Mouse (Mus musculus) heart, adult 18-20 months (tissue): Measurements from ENCODE around the gene Cdkal1. TPM values are rescaled to one million over a fixed set of nuclear protein-coding genes. Genes with fewer than 3 reads are reported as not detected.

Experiments used
- DNase-seq, 2 experiments: peaks; one replicate each; pipeline ENCODE4 v3.0.0; 2021 to 2022; ENCODE audit warnings: mixed read lengths in 1 of 2
- total RNA-seq, 2 experiments: library from RNA; stranded (reverse); gene quantifications; 2 replicates each; pipeline ENCODE4 v1.2.3; 2021

Cdkal1 gene
- total RNA-seq, 2 experiments from 2014 or later: 25.8 to 32.5 TPM

DNA sequence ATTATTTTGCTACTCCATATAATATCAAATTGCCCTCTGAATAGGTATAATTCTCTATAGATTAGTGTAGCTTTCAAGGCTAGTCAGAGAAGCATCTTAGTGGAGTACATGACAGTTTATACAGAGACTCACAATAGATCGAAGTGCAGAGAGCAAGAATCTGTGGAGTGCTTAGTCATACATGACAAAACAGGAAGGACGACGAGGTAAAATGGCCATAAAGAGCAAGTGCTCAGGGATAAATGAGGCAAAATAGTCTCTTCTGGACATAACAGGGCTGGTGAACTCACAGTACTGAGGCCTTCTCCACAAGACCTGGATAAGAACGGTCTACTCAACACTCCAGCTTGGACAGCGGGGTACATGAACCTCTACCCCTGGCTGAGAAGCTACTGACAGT, 155.6 kb downstream of the Cdkal1 start:
- DNase-seq: no peak

DNA sequence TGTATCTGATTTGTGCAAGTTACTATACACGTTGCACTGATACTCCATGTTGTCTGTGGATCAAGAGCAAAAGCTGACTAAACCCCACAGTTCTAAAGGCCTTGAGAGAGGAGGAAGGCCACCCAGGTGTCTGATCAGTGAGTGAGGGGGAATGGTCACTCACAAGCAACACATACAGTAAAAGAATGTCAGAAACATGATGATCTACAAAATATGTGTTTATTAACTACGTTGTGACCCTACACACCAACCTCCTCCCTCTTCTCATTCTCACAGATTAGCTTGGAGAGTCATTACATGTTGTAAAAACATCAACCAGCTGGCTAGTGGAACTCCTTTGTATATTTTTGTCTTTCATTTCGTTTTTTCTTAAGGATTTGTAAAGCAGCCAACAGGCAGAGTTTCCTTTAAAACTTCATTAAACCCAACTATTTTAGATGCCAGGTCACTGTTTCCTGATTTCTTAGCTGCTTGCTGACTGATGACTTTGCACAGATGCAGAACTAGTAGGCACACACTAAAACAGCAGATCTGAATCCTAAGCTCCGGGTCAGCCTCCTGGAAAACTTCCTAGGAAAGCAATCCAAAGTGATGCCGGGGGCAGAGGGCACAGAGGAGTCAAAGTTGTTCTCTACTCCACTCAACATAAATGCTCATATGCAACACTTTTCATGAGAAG, 157.0 kb downstream of the Cdkal1 start:
- no peak for DNase-seq

DNA sequence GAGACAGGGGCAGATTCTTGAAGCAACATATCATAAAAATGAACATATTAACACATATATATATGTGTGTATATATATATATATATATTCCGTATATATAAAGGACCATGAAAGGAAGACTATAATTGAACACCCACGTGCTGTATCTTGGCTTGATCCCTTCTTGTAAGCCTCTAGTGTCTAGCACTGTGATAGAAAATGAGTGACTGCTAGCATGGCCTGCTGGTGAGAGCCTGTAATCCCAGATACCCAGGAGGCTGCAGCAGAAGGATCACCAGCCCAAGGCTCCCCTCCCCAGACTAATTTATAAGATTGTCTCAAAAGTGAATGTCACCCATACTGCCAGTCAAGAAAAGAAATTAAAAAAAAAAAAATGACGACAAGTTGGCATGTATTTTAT, 158.2 kb downstream of the Cdkal1 start:
- no peak for DNase-seq

DNA sequence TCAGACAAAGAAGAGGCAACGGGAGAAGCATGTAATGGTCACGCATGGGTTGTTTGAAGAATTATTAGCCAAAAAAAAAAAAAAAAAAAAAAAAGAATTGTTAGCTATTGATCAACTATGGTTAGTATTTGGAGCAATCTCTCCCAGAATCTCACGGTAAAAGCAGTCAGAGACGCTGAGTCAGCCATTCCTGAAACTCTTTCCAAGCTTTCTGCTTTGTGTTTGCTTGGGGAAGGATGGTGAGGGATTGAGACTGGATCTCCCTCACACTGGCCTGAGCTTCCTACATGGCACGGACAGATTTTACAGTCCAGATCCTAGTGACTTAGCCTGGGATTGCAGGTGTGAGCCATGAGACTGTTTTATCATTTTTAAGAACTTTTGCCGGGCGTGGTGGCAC, 164.7 kb downstream of the Cdkal1 start:
- no peak for DNase-seq

DNA sequence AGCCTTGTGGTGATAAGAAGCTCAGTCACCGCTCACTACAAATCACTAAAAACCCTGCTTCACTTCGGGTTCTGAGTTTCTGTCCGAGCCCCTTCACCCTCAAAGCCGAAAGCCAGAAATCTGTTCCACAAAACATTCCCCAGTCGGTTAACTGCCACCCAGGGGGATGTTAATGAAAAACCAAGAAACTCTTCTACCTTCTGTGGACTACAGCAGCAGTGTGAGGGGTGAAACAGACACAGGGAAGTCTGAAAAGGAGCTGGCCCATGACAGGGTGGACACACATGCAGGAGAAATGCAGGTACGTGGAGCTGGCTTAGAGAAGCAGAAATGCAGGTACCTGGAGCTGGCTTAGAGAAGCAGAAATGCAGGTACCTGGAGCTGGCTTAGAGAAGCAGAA, 166.6 kb downstream of the Cdkal1 start:
- DNase-seq: no peak

DNA sequence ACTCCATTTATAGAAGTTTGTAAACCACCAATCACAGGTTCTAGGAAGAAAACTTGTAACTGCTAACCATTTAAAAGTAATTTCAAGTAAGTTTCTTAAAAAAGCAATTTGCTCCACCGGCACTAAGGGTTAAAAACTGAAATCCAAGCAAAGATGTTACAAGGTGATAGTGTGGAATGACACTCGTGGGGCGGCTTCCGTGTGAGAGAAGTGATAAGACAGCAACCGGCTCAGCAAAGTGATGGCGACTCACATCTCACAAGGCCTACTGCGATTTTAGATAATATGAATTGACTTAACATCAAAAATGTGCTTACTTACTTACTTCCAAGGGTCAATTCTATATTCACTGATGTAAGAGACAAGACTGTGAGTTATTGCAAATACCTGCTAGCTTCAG, 167.6 kb downstream of the Cdkal1 start:
- no peak for DNase-seq

DNA sequence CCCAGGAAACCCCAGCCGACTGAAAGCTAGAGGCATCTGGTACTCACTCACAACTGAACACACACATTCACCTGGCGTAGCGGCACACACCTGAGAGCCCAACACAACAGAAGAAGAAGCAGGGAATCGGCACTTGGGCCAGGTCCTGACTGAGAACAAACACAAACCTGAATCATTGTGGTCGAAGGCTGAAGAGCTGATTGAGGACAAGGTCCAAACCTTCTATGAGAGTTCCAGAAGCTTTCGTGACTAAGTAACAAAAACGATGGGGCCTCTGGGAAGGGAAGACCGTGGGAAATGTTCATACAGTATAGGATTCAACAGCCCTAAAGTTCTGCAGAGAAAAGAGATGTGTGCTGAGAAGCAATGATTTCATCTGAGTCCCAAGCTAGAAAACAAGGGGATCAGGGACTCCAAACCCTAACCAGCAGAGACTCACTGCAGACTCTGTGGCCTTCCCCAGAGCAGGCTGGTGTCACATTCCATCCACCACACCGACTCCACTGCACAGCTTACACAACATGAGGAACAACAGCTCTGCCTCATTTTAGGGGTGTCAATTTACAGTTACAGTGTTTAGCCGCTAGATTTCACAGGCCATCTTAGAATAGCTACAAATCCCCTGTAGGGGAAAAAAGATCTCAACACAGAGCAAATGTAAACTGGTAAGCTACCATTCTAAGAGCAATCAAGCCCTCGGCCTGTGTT, 175.8 kb downstream of the Cdkal1 start:
- no peak for DNase-seq

DNA sequence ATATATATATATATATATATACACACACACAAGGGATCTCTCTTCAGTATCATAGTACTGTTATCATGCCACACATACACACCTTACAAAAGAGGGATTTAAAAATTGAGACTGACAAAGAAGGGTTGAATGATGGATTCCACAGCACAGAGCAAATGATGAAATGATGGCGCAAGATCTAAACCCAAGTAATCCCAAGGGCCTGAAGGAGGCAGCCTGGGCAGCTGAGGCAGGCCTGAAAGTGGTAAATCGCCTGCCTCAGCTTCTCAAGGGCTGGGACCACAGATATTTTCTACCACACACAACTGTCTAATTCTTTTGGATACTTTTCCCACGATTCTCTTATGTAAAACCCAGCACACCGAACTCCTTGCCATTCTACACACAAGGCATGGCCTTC, 177.9 kb downstream of the Cdkal1 start:
- DNase-seq: no peak

DNA sequence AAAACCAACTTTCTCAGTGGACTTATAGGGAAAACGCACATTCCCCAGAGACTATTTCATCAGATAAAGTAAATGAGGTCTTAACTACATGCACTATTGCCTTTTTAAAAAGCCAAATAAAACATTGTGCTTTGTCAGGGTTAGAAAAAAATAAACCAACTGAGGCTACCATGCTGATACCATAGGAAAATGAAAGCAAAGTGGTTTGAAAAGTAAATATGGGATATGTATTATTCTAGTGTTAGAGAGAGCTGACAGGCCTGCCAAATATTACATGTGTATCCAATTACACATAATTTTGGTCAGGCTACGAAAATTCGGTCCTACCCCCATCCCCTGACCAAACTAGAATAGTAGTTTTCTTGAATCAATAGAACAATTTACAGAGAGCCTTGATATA, 184.8 kb downstream of the Cdkal1 start:
- no peak for DNase-seq

DNA sequence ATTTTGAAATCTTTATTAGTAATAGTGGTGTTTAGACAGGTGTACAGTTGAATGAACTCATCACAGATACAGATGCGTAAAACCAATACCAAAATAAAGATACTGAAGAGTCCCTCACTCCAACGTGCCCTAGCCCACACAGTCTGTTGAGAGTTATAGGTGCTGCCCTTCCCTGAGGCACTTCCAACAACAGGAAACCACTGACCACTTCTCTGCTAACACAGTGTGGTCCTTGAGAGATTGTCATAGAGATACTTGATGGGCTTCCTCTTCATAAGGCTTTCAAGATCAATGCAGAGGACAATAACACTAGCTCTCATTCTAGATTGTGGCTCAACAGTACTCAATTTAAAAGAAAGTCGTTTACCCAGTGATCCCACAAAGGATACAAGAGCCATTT, 191.6 kb downstream of the Cdkal1 start:
- no peak for DNase-seq

DNA sequence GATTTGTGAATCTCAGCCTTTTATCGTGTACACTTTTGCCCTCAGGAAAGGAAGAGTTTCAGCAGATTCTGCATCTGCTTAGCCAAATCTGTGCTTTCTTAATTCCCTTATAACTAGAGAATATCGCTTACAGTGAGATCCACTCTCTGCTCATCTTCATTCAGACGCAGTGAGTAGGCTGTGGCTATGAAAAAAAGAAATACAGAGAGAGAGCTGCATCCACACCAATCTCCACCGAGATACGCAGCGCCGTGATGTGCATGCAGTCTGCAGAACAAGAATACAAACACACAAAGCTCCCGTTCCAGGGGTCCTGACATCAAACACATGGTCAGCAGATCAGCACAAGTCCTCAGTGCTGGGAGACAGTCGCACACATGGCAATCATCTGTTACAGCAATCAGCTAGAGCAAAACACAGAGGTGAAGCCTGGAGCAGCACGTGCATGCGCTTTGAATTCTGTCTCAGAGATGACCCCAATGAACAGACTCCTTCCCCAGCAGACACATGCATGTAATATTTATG, 199.6 kb downstream of the Cdkal1 start:
- no peak for DNase-seq

DNA sequence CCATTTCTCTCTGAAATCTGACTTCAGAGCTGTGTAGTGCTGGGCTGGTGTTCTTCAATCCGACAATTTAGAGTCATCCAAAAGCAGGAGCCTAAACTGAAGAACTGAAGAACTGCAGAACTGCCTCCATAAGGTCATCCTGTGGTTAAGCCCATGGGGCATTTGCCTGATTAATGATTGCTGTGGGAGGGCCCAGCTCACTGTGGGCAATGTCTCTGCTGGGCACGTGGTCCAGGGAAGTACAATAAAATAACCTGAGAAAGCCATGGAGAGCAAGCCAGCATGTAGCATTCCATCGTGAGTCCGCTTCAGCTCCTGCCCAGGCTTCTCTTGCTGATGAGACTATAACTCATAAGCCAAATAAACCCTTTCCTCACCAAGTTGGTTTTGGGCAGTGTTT, 202.1 kb downstream of the Cdkal1 start:
- no peak for DNase-seq

DNA sequence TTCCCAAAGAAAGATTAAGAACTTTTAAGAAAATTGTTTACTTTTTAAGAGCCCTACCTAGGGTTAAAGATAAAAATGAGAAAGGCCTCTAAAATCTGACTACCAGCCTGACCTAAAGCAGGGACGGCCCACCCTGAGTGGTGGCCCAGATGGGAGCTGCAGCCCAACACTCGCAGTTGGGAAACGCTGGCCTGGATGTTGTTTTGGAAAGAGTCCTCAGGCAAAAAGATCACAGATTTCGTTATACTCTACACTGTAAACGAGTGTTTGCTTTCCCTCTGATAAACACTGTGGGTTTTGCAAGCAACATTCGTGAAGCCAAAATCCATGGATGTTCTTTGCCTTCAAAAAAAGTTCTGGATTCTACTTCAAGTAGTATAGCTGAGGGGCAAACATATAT, 202.7 kb downstream of the Cdkal1 start:
- peak in 1 of 2 experiments; percentile 27 for DNase-seq

DNA sequence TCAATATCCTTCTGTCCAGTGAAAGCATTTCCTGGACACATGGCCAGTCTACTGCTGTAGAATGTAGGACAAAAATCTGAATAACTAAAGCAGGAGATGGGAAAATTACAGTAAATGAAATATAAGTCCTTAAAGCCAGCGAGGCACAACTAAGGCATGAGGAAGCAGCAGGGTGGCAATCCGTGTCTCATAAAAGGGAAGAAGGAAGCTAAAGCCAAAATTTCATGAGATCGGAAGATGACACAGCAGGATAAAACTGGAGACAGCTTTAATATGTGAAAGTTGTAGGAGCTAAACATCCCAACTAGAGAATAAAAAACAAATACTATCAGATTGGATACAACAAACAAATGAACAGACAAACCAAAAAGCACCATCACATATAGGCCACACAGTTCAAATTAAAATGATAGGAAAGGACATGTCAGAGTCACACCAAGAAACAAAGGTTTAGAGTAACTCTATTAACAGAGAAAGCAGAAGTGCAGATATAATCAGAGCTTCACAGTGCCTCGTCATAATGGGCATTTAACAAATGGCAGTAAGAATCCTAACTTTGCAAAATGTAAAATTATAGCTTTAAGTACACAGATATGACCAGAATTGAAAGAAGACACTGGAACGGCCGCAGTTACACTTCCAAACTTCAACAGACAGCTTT, 204.8 kb downstream of the Cdkal1 start:
- no peak for DNase-seq

DNA sequence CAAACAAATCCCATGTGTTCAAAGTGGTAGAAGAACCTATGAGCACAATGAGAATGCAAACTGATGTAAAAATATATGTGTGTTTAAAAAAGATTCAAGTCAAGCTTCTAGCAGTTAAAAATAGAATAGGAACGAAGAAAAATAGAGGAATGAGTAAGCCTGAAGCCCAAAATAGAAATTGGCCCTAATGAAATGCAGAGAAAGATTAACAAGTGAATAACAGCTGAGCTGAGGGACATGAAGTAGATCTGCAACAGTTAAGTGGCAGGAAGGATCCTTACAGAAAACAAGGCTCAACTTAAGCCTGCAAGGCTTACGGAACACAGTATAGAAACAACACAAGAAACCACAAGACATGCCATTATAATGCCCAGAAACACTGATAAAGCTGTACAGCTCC, 205.9 kb downstream of the Cdkal1 start:
- DNase-seq: no peak

DNA sequence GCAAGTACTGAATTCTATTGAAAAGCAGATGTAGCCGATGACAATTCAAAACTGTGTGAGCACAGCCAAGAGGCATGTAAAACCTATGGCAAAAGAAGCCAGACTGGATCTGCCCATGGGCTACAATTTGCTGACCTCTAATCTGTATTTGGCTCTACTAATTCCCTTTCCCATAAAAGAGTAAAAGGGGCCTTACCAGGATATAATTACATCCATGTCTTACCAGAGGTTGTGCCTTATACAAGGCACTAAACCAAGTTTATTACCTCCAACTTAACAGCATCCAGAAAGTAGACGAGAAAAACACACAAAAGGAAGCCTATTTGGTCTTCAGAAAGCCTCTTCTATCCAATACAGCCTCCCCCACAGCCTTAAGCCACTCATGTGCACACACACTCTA, 213.2 kb downstream of the Cdkal1 start:
- no peak for DNase-seq

DNA sequence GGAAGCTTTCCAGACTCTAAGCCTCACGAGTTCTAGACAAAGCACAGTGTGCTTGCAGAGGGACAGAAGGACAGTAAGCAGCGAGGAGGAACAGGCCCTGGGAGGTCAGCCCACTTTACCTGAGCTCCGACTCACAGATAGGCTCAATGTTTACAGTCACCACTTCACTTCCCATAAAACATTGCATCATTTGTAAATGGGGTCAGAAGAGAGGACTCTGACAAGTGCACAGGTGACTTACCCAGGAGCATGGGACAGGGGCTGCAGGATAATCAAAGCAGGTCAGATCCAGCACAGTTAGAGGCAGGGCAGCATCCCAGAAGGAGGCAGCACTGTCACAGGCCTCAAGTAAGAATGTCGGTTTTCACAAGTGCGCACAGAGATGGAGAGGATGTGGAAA, 214.3 kb downstream of the Cdkal1 start:
- DNase-seq: no peak

DNA sequence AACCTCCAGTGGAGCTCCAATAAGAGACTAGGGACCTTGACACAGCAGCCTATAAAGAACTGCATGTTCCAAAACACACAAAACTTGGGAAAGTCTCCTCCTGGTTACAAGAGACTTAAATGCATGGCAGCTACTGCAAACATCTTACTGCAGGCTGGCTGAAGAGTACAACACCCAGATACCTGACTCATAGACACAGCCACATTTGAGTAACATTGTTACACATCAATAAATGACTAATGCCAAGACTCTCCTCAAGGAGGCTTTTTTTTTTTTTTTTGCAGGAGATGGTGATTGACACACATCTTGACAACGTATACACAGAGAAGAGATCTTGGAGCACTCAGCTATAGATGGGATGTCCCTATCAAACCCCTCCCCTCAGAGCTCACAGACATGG, 215.3 kb downstream of the Cdkal1 start:
- DNase-seq: no peak

DNA sequence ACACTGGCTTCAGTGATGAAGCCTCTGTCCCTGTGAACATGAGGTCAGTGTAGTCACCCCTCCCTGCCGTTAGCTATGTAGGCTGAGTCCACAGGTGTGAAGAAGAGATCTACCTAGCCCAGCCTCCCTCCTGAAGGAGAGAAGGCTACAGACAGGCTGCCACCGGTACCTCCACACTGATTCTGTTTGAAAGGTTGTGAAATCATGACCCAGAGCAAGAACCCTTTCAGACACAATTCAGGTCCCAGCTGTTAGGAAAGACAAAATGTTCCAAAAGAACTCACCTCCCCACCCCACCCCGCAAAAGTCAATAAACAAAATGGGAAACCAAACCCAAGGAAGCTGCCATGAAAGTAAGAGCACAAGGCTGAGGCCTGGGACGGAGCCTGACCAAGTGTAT, 217.2 kb downstream of the Cdkal1 start:
- DNase-seq: no peak

DNA sequence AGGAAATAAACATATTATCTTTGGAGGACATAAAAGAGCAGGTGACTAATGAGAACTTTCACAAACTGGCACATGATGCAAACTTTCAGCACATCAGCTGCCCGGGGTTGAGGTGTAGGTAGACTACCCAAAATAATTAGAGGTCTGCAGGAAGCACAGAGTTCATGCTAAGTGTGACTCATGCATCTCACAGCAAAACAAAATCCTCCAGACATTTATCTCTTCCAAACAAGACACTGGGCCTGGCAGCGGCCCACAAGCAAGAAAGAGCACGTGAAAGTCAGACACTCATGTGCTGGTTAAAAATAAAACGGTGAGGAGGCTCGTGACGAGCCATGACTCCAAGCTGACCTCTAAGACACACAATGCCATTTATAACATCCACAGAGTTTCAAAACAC, 217.7 kb downstream of the Cdkal1 start:
- DNase-seq: peak; percentile 78 to 79

DNA sequence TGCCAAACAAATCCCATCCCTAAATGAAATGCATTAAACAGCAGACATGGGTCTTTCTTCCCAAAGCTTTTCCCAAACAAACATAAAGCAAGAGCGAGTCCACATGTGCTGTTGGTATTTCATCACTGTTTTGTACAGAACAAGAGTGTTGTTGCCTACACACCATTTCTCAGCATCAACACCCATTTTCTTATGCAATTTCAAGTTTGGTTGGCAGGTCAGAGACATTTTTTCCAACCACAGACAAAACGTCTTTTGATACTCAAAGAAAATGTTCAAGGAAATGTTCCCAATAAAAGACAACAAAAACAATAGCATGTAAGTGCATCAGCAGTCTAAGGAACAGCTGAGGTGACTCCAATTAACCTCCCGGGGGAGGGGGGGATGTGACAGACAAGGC, 219.9 kb downstream of the Cdkal1 start:
- no peak for DNase-seq

DNA sequence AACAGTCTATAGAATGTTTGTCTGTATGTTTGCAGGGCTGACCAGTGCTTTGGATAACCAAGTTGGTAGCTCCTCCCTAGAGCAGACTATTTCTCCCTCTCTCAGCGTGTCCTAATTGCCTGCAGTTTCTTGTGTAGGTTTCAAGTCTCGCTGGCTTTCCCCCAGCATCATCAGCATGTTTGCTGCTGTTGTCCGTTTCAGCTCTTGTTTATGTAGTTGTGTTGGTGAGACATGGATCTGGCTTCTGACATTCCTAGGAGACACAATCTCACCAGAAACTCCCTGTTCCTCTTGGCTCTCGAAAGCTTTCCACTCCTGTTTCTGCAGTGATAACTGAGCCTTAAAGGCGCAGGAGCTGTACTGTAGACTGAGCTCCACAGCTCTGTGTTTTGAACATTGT, 224.1 kb downstream of the Cdkal1 start:
- peak; percentile 77 to 80 for DNase-seq

DNA sequence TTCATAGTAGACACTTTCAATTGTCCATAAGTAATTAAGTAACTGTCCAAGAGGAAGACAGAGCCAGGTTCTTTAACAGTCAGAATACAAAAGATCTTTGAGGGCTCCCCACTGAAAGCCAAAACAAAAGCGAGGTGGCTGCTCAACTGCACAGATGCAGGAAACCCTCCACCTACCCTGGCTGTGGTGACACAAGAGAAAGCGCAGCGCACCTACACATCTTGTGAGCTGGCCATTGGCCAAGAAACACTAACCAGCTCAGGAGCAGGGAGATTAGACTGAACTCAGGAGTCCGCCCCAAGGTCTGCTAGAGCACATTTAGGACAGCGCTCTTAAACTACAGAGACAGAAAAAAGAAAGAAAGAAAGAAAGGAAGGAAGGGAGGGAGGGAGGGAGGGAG, 226.9 kb downstream of the Cdkal1 start:
- peak; percentile 77 for DNase-seq
